Mouse (Mus musculus): ENCODE data around the gene Utrn. TPM values are rescaled to one million over a fixed set of nuclear protein-coding genes. Genes with fewer than 3 reads are reported as not detected.

Utrn gene
- total and polyA plus RNA-seq, 2 experiments from 2014 or later = 24.6 to 25.0 TPM

DNA sequence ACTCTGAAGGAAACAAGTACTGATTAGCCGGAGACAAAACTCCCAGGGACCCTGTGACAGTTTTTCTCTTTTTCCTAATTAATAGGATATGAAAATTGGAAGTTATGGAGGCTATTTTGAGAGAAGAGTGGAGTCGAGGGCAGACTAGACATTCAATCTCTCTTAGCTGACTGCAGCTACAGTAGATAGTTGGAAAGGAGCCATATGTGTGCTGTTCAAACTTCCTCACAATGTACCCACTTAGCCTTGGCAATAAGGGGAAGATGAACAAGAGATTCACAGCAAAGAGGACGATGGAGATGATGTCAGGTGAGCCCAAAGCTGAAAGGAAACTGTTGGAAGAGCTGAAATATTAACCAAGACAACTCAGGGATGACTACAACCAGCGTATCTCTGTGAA, 304.7 kb downstream of the Utrn start:
- Histone ChIP-seq H3K36me3 (ENCODE audit: insufficient read depth, low read length) (no peaks in the 10 kb centered on the region), H3K4me1 (ENCODE audit: insufficient read depth, low read length) (no peaks in the 10 kb centered on the region), H3K9me3 (ENCODE audit: low read length) (no peaks in the 10 kb centered on the region), H3K4me3 (ENCODE audit: low read length) (no peak overlapping the region), H3K9ac (replicated peaks; ENCODE audit: low read length) (no peak overlapping the region), H3K27me3 (ENCODE audit: insufficient read depth, low read length) (no peaks in the 10 kb centered on the region), H3K4me2 (ENCODE audit: low read depth, low read length) (no peak overlapping the region), H3K27ac (no peak overlapping the region)
- no peak for TF ChIP-seq CTCF (IDR thresholded peaks at IDR 0.05; ENCODE audit: low read depth)
- ATAC-seq (no peak), DNase-seq (ENCODE audit: low spot score) (no peak)
- 58% methylated on average over 4 of the region's 4 CpGs for WGBS

- Histone ChIP-seq H3K4me1 (ENCODE audit: insufficient read depth, low read length) (no peaks in the 10 kb centered on the region), H3K9me3 (ENCODE audit: low read length) (no peaks in the 10 kb centered on the region), H3K36me3 (ENCODE audit: insufficient read depth, low read length) (no peaks in the 10 kb centered on the region), H3K27me3 (ENCODE audit: insufficient read depth, low read length) (no peaks in the 10 kb centered on the region), H3K27ac (no peak overlapping the region), H3K4me2 (ENCODE audit: low read depth, low read length) (no peak overlapping the region), H3K4me3 (ENCODE audit: low read length) (no peak overlapping the region), H3K9ac (replicated peaks; ENCODE audit: low read length) (no peak overlapping the region)
- DNase-seq (ENCODE audit: low spot score) (no peak), ATAC-seq (no peak)
- 69% methylated on average over 5 of the region's 5 CpGs for WGBS
- TF ChIP-seq CTCF (IDR thresholded peaks at IDR 0.05; ENCODE audit: low read depth) = no peak
These were observed 310.4 kb downstream of the Utrn start for GRCm38 (mm10) chr10:12558810-12559209.

DNA sequence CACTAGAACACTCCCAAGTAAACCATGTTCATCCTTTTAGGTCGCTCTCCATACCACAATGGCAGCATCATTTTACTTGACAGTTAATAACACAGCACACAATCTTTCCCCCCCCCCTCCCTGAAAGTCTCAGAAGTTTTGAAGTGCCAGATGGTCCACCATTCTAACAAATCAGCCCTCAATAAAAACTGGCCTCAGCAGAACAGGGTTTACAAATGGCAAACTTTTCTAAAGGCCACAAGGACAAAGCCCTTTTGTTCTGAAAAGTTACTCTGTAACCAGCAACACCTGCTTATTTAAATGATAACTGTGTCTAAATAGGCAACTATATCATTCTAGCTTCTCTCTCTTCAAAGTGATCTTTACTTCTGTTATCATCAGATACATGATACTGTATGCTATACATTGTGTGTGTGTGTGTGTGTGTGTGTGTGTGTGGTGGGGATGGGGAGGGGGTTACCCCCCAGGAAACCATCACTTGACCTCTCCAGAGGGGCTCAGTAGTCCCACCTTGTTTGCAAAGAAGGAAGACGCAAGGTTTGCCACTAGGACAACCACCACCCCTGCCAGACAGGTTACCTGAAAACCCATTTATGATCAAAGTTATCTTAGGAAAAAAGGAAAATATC, 315.0 kb downstream of the Utrn start:
- Histone ChIP-seq H3K9me3 (ENCODE audit: low read length) (no peaks in the 10 kb centered on the region), H3K9ac (replicated peaks; ENCODE audit: low read length) (no peak overlapping the region), H3K4me3 (ENCODE audit: low read length) (no peak overlapping the region), H3K36me3 (ENCODE audit: insufficient read depth, low read length) (no peaks in the 10 kb centered on the region), H3K27me3 (ENCODE audit: insufficient read depth, low read length) (no peaks in the 10 kb centered on the region), H3K27ac (no peak overlapping the region), H3K4me2 (ENCODE audit: low read depth, low read length) (no peak overlapping the region), H3K4me1 (ENCODE audit: insufficient read depth, low read length) (peaks cover 4% of the 10 kb centered on the region; the same call in 1 of the 2 replicates)
- TF ChIP-seq CTCF (IDR thresholded peaks at IDR 0.05; ENCODE audit: low read depth) = no peak
- no peak for ATAC-seq
- DNase-seq (ENCODE audit: low spot score) = no peak
- 72% methylated on average over 2 of the region's 2 CpGs for WGBS

- no peak overlapping the region for H3K27ac ChIP-seq
- H3K4me2 ChIP-seq (ENCODE audit: low read depth, low read length) = no peak overlapping the region
- ATAC-seq (no peak), DNase-seq (ENCODE audit: low spot score) (no peak)
- TF ChIP-seq CTCF (IDR thresholded peaks at IDR 0.05; ENCODE audit: low read depth) = no peak
- H3K36me3 ChIP-seq (ENCODE audit: insufficient read depth, low read length) = no peaks in the 10 kb centered on the region
- WGBS = 61% methylated on average over 5 of the region's 5 CpGs
- no peak overlapping the region for H3K9ac ChIP-seq (replicated peaks; ENCODE audit: low read length)
- no peaks in the 10 kb centered on the region for H3K9me3 ChIP-seq (ENCODE audit: low read length)
- no peak overlapping the region for H3K4me3 ChIP-seq (ENCODE audit: low read length)
- no peaks in the 10 kb centered on the region for H3K27me3 ChIP-seq (ENCODE audit: insufficient read depth, low read length)
- H3K4me1 ChIP-seq (ENCODE audit: insufficient read depth, low read length) = peaks cover 4% of the 10 kb centered on the region
These were observed 316.3 kb downstream of the Utrn start for GRCm38 (mm10) chr10:12552890-12553278.

GRCm38 (mm10) chr10:12552196-12552889, 316.8 kb downstream of the Utrn start:
- H3K9ac ChIP-seq (replicated peaks; ENCODE audit: low read length) = no peak overlapping the region
- H3K27ac ChIP-seq = no peak overlapping the region
- no peak for TF ChIP-seq CTCF (IDR thresholded peaks at IDR 0.05; ENCODE audit: low read depth)
- 52% methylated on average over 11 of the region's 11 CpGs for WGBS
- no peak overlapping the region for H3K4me3 ChIP-seq (ENCODE audit: low read length)
- no peaks in the 10 kb centered on the region for H3K9me3 ChIP-seq (ENCODE audit: low read length)
- H3K4me1 ChIP-seq (ENCODE audit: insufficient read depth, low read length) = peaks cover 4% of the 10 kb centered on the region
- H3K4me2 ChIP-seq (ENCODE audit: low read depth, low read length) = no peak overlapping the region
- H3K36me3 ChIP-seq (ENCODE audit: insufficient read depth, low read length) = no peaks in the 10 kb centered on the region
- ATAC-seq (no peak), DNase-seq (ENCODE audit: low spot score) (no peak)
- H3K27me3 ChIP-seq (ENCODE audit: insufficient read depth, low read length) = no peaks in the 10 kb centered on the region

DNA sequence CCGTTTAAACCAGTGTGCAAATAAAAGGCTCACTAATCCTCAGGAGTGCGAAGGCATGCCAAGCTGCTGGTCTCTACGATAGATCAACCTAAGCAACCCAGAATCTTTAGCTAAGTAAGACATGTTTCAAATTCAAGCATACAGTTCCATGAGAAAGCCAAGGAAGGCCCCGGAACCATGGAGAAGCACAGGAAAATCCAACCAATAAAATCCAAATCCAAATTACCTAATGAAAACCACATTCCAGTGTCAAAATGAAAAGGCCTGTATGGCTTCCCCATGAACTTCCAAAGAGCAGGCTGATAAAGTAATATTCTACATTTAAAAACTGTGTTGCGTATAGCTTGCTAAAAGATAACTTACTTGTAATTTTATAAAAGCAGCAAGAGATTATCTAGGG, 317.4 kb downstream of the Utrn start:
- no peak overlapping the region for H3K4me3 ChIP-seq (ENCODE audit: low read length)

DNA sequence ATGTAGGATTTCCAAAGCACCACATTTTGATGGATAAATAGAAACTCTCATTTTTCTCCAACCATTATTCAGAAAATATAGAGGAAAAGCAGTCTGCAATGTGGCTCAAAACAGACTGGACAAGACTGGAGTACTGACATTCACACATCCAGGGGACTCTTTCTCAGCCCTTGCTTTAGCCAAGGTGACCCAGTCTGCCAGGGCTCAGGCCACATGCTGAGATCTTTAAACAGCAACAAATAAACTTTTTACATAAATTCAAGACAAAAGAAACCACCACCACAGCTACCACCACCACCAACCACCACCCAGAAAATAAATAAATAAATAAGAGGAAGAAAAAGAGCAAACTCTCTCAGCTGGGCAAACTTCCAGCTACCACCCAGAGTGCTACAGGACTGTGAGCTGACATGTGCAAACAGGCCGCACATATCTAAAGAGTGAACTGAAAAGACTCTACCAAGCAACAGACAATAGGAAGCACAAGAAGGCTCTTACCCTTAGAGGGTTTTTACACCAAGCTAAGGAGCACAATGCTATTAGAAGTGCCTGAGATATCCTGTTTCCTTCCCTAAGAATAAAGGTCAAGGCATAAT, 319.1 kb downstream of the Utrn start:
- peak; percentile 40 for DNase-seq (ENCODE audit: low spot score)
- peak; percentile 48; the same call in 1 of the 2 replicates for ATAC-seq

More for the DNA sequence above, 317.4 kb downstream of the Utrn start:
- TF ChIP-seq CTCF (IDR thresholded peaks at IDR 0.05; ENCODE audit: low read depth) = no peak
- Histone ChIP-seq H3K4me2 (ENCODE audit: low read depth, low read length) (no peak overlapping the region), H3K4me1 (ENCODE audit: insufficient read depth, low read length) (peaks cover 4% of the 10 kb centered on the region), H3K27ac (no peak overlapping the region), H3K9me3 (ENCODE audit: low read length) (no peaks in the 10 kb centered on the region), H3K36me3 (ENCODE audit: insufficient read depth, low read length) (no peaks in the 10 kb centered on the region), H3K9ac (replicated peaks; ENCODE audit: low read length) (no peak overlapping the region), H3K27me3 (ENCODE audit: insufficient read depth, low read length) (no peaks in the 10 kb centered on the region)
- no peak for ATAC-seq
- no peak for DNase-seq (ENCODE audit: low spot score)
- WGBS = 74% methylated on average over 5 of the region's 5 CpGs

More for the DNA sequence above, 319.1 kb downstream of the Utrn start:
- no peak overlapping the region for H3K27ac ChIP-seq
- H3K9me3 ChIP-seq (ENCODE audit: low read length) = no peaks in the 10 kb centered on the region
- H3K4me1 ChIP-seq (ENCODE audit: insufficient read depth, low read length) = peaks cover 9% of the 10 kb centered on the region
- no peaks in the 10 kb centered on the region for H3K36me3 ChIP-seq (ENCODE audit: insufficient read depth, low read length)
- no peaks in the 10 kb centered on the region for H3K27me3 ChIP-seq (ENCODE audit: insufficient read depth, low read length)
- H3K9ac ChIP-seq (replicated peaks; ENCODE audit: low read length) = no peak overlapping the region
- WGBS = 38% methylated on average over 1 of the region's 1 CpGs
- TF ChIP-seq CTCF (IDR thresholded peaks at IDR 0.05; ENCODE audit: low read depth) = no peak
- no peak overlapping the region for H3K4me2 ChIP-seq (ENCODE audit: low read depth, low read length)
- H3K4me3 ChIP-seq (ENCODE audit: low read length) = no peak overlapping the region
